Mouse (Mus musculus): ENCODE results near the gene Fbxl16. TPM values are rescaled to one million over a fixed set of nuclear protein-coding genes. Genes with fewer than 3 reads are reported as not detected.

Gene Fbxl16
- polyA plus RNA-seq, 1 experiment: 3.6 TPM

- H3K27me3 ChIP-seq (replicated peaks; ENCODE audit: control insufficient read depth, insufficient read depth, low read length): no peaks in the 10 kb centered on the region
- H3K27ac ChIP-seq (ENCODE audit: insufficient read depth, low read depth, low read length): no peak overlapping the region
- H3K4me1 ChIP-seq (ENCODE audit: control insufficient read depth, insufficient read depth, low read length): 0 out of 2 replicates have a peak, but pooled peaks cover 3% of the 10 kb centered on the region
- TF ChIP-seq CTCF (conservative IDR thresholded peaks at IDR 0.05; ENCODE audit: insufficient read depth, insufficient read length, low read depth, low read length): no peak
- no peak for TF ChIP-seq POLR2A (IDR thresholded peaks at IDR 0.05; ENCODE audit: low read depth, low read length)
- 16% methylated on average over 25 of the region's 25 CpGs for WGBS
- H3K4me3 ChIP-seq (ENCODE audit: insufficient read depth, low read depth, low read length): peak overlapping the region; percentile 63
- DNase-seq: no peak
- H3K36me3 ChIP-seq (ENCODE audit: control insufficient read depth, insufficient read depth, low read length): no peaks in the 10 kb centered on the region
Observed at GRCm38 (mm10) chr17:25809606-25810340, 888 bp downstream of the Fbxl16 start.

DNA sequence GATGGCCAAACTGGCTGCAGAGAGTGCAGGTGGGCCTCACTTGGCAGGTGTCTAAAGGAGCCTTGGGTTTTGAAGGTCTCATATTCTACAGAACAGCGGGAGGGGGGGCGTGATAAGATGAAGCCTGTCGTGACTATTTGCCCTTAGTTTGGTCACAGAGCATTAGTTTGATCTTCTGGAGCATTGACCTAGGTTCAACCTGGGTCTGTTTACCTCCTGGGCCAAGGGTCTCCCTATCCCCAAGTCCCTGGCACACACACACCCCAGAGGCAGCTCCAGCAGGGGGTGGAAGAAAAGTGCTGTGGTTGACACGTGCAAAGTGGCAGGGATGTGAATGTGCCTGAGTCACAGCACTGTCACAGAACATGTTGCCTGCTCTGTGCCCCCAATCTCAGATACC, 2.0 kb downstream of the Fbxl16 start:
- WGBS: 79% methylated on average over 4 of the region's 4 CpGs
- no peak for TF ChIP-seq POLR2A (IDR thresholded peaks at IDR 0.05; ENCODE audit: low read depth, low read length)
- no peak for TF ChIP-seq CTCF (conservative IDR thresholded peaks at IDR 0.05; ENCODE audit: insufficient read depth, insufficient read length, low read depth, low read length)
- no peak for DNase-seq
- Histone ChIP-seq H3K36me3 (ENCODE audit: control insufficient read depth, insufficient read depth, low read length) (no peaks in the 10 kb centered on the region), H3K4me3 (ENCODE audit: insufficient read depth, low read depth, low read length) (no peak overlapping the region), H3K27me3 (replicated peaks; ENCODE audit: control insufficient read depth, insufficient read depth, low read length) (no peaks in the 10 kb centered on the region), H3K27ac (ENCODE audit: insufficient read depth, low read depth, low read length) (no peak overlapping the region), H3K4me1 (ENCODE audit: control insufficient read depth, insufficient read depth, low read length) (0 out of 2 replicates have a peak, but pooled peaks cover 3% of the 10 kb centered on the region)

DNA sequence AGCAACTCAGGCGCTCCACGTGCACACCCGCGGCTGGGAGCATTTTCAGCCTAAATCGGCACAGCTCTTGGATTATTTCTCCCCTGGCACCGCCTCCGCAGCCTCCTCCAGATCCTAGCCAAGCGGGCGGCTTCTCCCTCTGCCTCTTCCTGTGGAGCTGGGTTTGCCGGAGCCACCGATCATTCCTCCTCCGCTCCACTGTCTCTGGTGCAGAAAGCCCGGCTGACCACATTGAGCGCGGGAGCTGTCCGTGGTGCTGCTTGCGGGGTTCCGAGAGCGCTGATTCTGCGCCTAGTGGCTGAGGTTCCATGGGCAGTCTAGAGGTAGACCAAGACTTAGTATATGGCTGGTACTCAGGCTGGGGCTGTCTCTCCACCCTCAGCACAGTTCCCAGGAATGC, 4.6 kb downstream of the Fbxl16 start:
- DNase-seq: peak; percentile 89
- no peaks in the 10 kb centered on the region for H3K27me3 ChIP-seq (replicated peaks; ENCODE audit: control insufficient read depth, insufficient read depth, low read length)

GRCm38 (mm10) chr17:25817662-25818061, 8.8 kb downstream of the Fbxl16 start:
- TF ChIP-seq POLR2A (IDR thresholded peaks at IDR 0.05; ENCODE audit: low read depth, low read length): no peak
- TF ChIP-seq CTCF (conservative IDR thresholded peaks at IDR 0.05; ENCODE audit: insufficient read depth, insufficient read length, low read depth, low read length): no peak
- no peaks in the 10 kb centered on the region for H3K36me3 ChIP-seq (ENCODE audit: control insufficient read depth, insufficient read depth, low read length)
- H3K4me3 ChIP-seq (ENCODE audit: insufficient read depth, low read depth, low read length): no peak overlapping the region
- H3K27ac ChIP-seq (ENCODE audit: insufficient read depth, low read depth, low read length): no peak overlapping the region
- H3K27me3 ChIP-seq (replicated peaks; ENCODE audit: control insufficient read depth, insufficient read depth, low read length): no peaks in the 10 kb centered on the region
- 89% methylated on average over 11 of the region's 11 CpGs for WGBS
- no peaks in the 10 kb centered on the region for H3K4me1 ChIP-seq (ENCODE audit: control insufficient read depth, insufficient read depth, low read length)
- no peak for DNase-seq

More for the DNA sequence above, 4.6 kb downstream of the Fbxl16 start:
- TF ChIP-seq CTCF (conservative IDR thresholded peaks at IDR 0.05; ENCODE audit: insufficient read depth, insufficient read length, low read depth, low read length) (peak; percentile 67), POLR2A (IDR thresholded peaks at IDR 0.05; ENCODE audit: low read depth, low read length) (no peak)
- Histone ChIP-seq H3K27ac (ENCODE audit: insufficient read depth, low read depth, low read length) (no peak overlapping the region), H3K36me3 (ENCODE audit: control insufficient read depth, insufficient read depth, low read length) (no peaks in the 10 kb centered on the region), H3K4me3 (ENCODE audit: insufficient read depth, low read depth, low read length) (no peak overlapping the region), H3K4me1 (ENCODE audit: control insufficient read depth, insufficient read depth, low read length) (0 out of 2 replicates have a peak, but pooled peaks cover 3% of the 10 kb centered on the region)
- 2% methylated on average over 20 of the region's 20 CpGs for WGBS

DNA sequence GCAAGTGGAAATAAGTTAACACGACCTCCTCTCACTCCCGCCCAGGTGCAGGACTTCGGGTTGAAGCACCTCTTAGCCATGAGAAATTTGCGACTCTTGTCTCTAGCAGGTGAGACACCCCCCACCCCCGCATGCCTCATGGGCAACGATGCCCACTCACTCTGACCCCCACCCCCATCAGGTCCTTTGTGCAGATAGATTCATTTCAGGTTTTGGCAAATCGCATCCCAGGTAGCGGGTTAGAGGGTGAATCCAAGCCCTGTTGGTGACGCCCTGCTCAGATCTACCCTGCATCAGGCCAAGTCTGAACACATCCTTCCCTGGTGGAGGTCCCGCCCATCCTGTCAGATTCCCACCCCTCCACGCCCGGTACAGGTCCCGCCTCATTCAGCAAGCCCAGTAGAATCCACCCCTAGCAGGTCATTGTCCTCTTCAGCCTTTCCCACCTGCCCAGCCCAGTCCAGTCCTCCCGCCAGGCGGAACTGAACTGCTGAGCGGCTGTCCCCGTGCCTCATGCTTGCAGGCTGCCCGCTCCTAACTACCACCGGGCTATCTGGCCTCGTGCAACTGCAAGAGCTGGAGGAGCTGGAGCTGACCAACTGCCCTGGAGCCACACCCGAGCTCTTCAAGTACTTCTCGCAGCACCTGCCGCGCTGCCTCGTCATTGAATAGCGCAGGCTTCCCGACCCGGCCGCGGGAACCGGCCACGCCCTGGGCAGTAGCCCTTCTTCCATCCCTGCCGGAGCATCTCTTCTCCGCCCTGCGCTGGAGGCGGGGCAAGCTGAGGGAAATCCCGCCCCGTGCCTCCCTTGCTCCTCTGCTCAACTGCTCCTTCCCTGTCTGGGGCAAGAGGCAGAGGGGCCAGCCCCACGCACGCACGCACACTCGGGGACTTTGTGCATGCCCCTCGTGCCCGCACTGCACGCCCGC, 10.2 kb downstream of the Fbxl16 start:
- DNase-seq: peak; percentile 33
- no peaks in the 10 kb centered on the region for H3K27me3 ChIP-seq (replicated peaks; ENCODE audit: control insufficient read depth, insufficient read depth, low read length)
- no peak overlapping the region for H3K27ac ChIP-seq (ENCODE audit: insufficient read depth, low read depth, low read length)
- no peak overlapping the region for H3K4me3 ChIP-seq (ENCODE audit: insufficient read depth, low read depth, low read length)
- H3K4me1 ChIP-seq (ENCODE audit: control insufficient read depth, insufficient read depth, low read length): peaks cover 4% of the 10 kb centered on the region
- WGBS: 7% methylated on average over 44 of the region's 46 CpGs
- TF ChIP-seq POLR2A (IDR thresholded peaks at IDR 0.05; ENCODE audit: low read depth, low read length) (no peak), CTCF (conservative IDR thresholded peaks at IDR 0.05; ENCODE audit: insufficient read depth, insufficient read length, low read depth, low read length) (no peak)
- no peaks in the 10 kb centered on the region for H3K36me3 ChIP-seq (ENCODE audit: control insufficient read depth, insufficient read depth, low read length)

GRCm38 (mm10) chr17:25823452-25823851, 14.6 kb downstream of the Fbxl16 start, which contains the start of gene Wdr24:
TSS of gene Wdr24 (plus strand) at chr17:25823627.
- peak; percentile 89 for DNase-seq
- under 1% methylated on average over 18 of the region's 18 CpGs for WGBS
- Histone ChIP-seq H3K27me3 (replicated peaks; ENCODE audit: control insufficient read depth, insufficient read depth, low read length) (no peaks in the 10 kb centered on the region), H3K4me3 (ENCODE audit: insufficient read depth, low read depth, low read length) (peak within 1 kb of the TSS; percentile 91), H3K4me1 (ENCODE audit: control insufficient read depth, insufficient read depth, low read length) (peaks cover 13% of the 10 kb centered on the region), H3K27ac (ENCODE audit: insufficient read depth, low read depth, low read length) (0 out of 2 replicates have a peak within 1 kb of the TSS, but pooled peaks have one; percentile 53), H3K36me3 (ENCODE audit: control insufficient read depth, insufficient read depth, low read length) (no peaks in the 10 kb centered on the region)
- no peak for TF ChIP-seq CTCF (conservative IDR thresholded peaks at IDR 0.05; ENCODE audit: insufficient read depth, insufficient read length, low read depth, low read length)
- TF ChIP-seq POLR2A (IDR thresholded peaks at IDR 0.05; ENCODE audit: low read depth, low read length): peak; percentile 18

Measured in kidney, adult 2 months (tissue).